Mouse (Mus musculus) liver, adult 2 months (tissue): ENCODE measurements around the gene Ccdc93.

Source experiments
- CTCF ChIP-seq: fragments of 200-500 bp; IDR thresholded peaks from 2 replicates; pipeline ENCODE4 v1.5.1; 2011; ENCODE audit warnings: low read depth, low read length, control low read depth
- POLR2A ChIP-seq: fragments of 200-500 bp; IDR thresholded peaks from 2 replicates; pipeline ENCODE4 v1.6.1; 2011; ENCODE audit warnings: low read length, control low read depth; ENCODE audit not compliant: insufficient read depth; ENCODE audit errors: extremely low read depth

DNA sequence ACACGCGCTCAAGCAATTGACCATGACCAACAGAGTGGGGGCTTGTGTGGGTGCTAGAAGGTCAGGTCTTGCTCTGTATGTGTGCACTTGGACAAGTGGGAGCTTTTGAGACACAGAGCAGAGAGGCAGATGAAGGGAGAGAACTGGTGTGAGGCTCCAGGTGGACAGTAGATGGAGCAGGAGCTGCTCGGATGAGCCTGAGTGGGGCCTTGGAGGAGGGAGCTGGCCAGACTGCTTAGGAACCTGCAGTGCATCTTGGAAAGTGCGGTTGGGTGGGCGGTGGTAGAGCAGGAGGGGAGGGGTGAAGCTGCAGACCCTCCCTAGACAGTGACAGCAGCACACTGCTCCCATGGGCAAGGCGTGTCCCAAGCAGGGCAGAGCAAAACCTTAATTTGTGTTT lies 29.2 kb downstream of the Ccdc93 start:
- TF ChIP-seq POLR2A (no peak), CTCF (no peak)
